Mouse (Mus musculus): ENCODE measurements at regions not wholly inside any gene's neighbourhood (a gene's known extent, or its start where the extent isn't known, plus 50 kb on each side); places are given as distances from the start of the nearest gene placed in this dataset.

DNA sequence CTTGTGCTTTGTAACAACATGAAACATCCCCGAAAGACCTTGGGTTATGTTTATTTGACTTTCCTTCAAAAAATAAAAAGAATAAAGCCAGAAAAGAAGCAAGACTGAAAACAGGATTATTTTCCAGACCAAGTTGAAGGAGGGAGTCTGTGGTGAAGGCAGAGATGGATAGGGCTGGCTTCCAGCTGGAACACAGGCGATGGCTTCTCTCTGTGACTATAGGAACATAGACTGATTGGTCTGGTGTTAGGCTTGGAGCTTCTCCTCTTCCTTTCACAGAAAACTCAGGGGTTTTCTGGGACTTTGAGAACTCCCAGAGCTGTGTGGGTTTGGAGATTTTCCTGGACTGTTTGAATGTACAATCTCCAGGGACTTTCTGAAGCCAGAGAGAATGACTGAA, 625.8 kb downstream of the Gm826 start:
- DNase-seq = no peak

GRCm38 (mm10) chr2:159714633-159715032, 619.3 kb downstream of the Gm826 start:
- DNase-seq = no peak

DNA sequence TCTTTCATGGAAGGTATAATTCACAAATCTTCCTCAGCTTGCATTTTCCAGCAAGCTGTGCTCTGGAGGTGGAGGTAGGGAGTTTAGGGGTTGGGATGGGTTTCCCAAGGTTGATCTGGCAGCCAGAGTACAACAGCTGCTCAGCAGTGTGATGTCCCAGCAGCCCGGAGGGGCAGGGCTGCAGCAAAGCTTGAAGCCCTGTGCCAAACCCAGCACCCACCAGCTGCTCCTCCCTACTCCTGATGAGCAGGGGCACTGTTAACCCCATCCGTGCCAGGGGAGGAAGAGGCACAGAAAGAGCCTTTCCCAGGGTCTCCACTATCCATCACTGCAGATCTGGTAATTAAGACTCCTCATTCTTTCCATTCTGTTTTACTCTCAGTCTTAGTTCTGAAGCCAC, 615.2 kb downstream of the Gm826 start:
- no peak for DNase-seq

- DNase-seq = no peak
These were observed 608.5 kb downstream of the Gm826 start for GRCm38 (mm10) chr2:159725158-159726076.

DNA sequence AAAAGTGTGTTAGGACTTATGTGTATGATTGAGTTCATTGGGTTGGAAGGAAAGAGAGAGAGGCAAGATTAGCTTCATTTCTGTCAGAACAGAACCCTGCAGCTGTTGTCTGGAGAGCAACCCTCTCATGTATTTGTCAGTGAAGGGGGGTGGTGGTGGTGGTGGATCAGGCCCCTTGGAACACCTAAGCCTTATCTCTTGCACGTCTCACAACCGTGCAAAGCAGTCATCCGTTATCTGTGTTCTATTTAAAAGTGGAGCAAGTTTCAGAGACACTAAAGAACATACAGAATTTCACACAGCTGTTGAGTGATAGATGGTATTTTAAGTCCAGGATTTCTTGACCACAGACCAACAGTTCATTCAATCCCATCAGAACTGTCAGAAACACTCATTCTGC, 604.7 kb downstream of the Gm826 start:
- DNase-seq = no peak

DNA sequence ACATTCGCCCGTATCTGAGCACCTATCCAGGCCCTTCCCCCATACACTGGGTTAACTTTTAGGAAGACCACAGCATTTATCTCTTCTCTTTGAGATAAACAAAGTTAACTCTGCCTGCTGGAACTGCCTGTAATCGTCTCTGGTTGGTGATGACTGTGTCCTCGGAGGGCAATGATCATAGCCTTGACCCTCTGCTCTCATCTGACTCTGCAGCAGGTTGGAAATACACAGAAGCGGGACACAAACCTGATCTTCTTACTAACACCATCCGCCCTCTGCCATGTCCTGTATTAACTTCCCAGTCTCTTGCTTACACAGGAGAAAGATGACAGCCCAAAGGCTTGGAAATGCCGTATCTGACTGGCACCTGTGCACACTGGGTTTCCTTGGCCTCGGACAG, 603.7 kb downstream of the Gm826 start:
- no peak for DNase-seq

DNA sequence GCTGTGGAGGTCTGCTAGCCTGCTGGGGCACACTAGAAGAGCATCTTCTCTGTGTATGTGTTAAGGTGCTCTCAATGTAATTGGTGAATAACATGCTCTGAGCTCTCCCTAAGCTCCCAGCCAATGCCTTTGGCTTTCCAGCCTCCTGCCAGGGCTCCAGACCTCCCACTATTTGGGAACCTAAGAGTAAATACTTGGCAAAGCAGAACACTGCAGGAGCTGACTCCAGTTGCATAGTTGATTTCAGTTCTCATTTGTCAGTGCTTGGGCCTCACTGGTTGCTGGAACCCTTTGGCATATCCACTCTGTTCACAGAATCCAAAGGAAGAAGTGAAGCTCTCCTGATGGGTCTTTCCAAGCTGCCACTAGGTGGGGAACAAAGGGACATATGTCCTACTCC, 602.7 kb downstream of the Gm826 start:
- no peak for DNase-seq

DNA sequence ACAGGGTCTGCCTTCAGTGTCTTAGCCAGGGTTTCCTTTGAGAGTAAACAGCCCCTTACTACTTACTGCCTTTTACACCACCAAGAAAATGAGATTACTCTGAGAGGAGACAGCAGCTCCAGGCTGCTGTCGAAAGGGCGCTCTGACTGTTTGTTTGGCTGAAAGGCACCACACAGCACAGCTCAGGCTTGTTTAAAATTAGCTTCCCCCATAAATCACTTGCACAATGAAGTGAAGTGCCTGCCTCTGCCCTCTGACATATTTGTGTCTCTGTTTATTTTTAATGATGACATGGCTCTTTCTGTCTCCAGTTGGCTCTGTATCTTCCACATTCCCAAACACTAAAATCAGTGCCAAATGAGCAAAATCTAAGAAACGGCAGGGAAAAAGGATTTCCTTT, 601.5 kb downstream of the Gm826 start:
- DNase-seq = no peak

DNA sequence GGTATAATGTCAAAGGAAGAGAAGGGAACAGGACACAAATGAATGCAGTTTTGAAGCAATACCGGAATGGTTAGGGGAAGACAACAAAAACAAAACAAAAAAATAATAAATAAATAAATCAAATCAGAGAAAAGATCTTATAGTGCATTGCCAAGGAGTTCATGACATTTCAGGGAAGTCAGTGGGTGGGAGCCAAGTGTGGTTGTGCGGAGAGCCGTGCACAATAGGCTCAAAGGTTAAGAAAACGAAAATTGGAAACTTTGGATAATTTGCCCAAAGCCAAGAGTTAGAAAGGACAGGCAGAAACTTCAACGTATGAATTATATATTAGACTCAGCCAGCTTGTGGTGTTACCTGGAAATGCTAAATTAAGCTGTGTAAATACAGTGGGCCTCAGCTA, 599.4 kb downstream of the Gm826 start:
- no peak for DNase-seq

DNA sequence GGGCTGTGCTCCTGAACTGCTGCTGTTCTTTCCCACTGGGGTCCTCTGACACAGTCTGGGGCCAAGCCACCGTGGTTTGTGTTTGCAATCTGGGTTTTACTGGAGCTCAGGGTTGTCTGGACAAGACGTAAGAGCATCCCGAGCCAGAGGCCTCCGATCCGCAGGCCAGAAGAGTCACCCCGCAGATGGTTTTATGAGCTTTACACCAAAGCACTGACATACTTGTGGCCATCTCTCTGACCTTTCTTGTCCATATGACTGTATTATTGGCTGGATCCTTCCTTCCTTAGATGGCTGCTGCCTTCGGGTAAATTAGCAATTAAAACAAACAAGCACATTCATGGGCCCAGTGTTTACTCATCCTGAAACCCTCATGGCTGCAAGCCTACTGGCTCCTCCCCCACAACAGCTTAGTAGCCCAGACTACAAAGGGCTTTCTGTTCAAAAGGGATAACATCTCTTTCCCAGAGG, 578.4 kb downstream of the Gm826 start:
- DNase-seq = peak; percentile 20

- DNase-seq = no peak
These were observed 573.2 kb downstream of the Gm826 start for GRCm38 (mm10) chr2:159760806-159761205.

- DNase-seq = no peak
These were observed 570.8 kb downstream of the Gm826 start for GRCm38 (mm10) chr2:159763115-159763514.

All from right cerebral cortex, adult 18-20 months (tissue).